Comparison of ENCODE assay signal across 17 mouse cellular contexts in genomic region chr9:23354201-23354820, GRCm38 (mm10).
A peak's percentile ranks its signal among the peaks of the same experiment; 100 is the strongest.
DNase-seq lines count a peak whose midpoint lies in the region; ATAC-seq and TF ChIP-seq lines count a peak whose summit lies in the region.
"Had no signal": no experiment of that assay in that cellular context is flagged by ENCODE, and none has a peak within 500 bp of the region (broad histone marks: within the 10 kb centered on the region; RNA-seq: fewer than 3 reads in every experiment).

No protein-coding gene starts in this region.

- H3K9me3 ChIP-seq in heart, embryonic 14.5 days (ENCODE audit: control insufficient read depth, low read length), result no peaks in the 10 kb centered on the region
- H3K9me3 ChIP-seq in midbrain, embryonic 11.5 days (ENCODE audit: control insufficient read depth, low read length), result no peaks in the 10 kb centered on the region
- H3K9me3 ChIP-seq: forebrain, embryonic 13.5 days; hindbrain, embryonic 15.5 days; midbrain, embryonic 12.5 days had no signal

- no peak for DNase-seq in heart, adult 9 months (ENCODE audit: low spot score in 2 of 2)
- peak; percentile 17 for DNase-seq in right cerebral cortex, postnatal 14 days
- no peak for DNase-seq in right cerebral cortex, postnatal 25 days
- no peak for DNase-seq in MN1 (ENCODE audit: low spot score)
- DNase-seq in midbrain, embryonic 11.5 days (ENCODE audit: low spot score, missing footprints), result no peak
- no peak for DNase-seq in cerebellum, postnatal 36 days
- DNase-seq: adrenal gland, adult 8-10 months; cerebellum, adult 9-11 months; gastrocnemius, postnatal 10 days; kidney, adult 2 months; liver, postnatal 0 days; right cerebral cortex, postnatal 4 days had no signal

- WGBS in heart, embryonic 14.5 days, result 20% methylated on average over 5 of the region's 5 CpGs
- 83% methylated on average over 5 of the region's 5 CpGs for WGBS in midbrain, embryonic 11.5 days

- peak; percentile 56 for ATAC-seq in heart, embryonic 14.5 days (ENCODE audit: insufficient number of reproducible peaks, insufficient read depth, low FRiP score, low read depth)
- no peak for ATAC-seq in midbrain, embryonic 11.5 days (ENCODE audit: low FRiP score)
- ATAC-seq: forebrain, embryonic 13.5 days; liver, postnatal 0 days had no signal

- no peaks in the 10 kb centered on the region for H3K27me3 ChIP-seq in heart, embryonic 14.5 days (ENCODE audit: control insufficient read depth, insufficient read depth, low read length)
- no peaks in the 10 kb centered on the region for H3K27me3 ChIP-seq in midbrain, embryonic 11.5 days (ENCODE audit: control insufficient read depth, insufficient read depth, low read length)
- H3K27me3 ChIP-seq: forebrain, embryonic 13.5 days; hindbrain, embryonic 15.5 days; midbrain, embryonic 12.5 days had no signal

- peaks cover 2 to 14% of the 10 kb centered on the region in 2 experiments; a peak in 3 of 4 replicates for H3K4me1 ChIP-seq in heart, embryonic 14.5 days (ENCODE audit: control insufficient read depth in 2 of 2, insufficient read depth in 2 of 2, low read length in 2 of 2)
- peaks cover 7% of the 10 kb centered on the region; the same call in 1 of the 2 replicates for H3K4me1 ChIP-seq in embryonic fibroblast, embryonic 13.5 days (ENCODE audit: control insufficient read depth, insufficient read depth, low read length)
- no peaks in the 10 kb centered on the region for H3K4me1 ChIP-seq in midbrain, embryonic 11.5 days (ENCODE audit: control insufficient read depth, insufficient read depth, low read length)
- H3K4me1 ChIP-seq: hindbrain, embryonic 15.5 days; midbrain, embryonic 12.5 days had no signal

- H3K27ac ChIP-seq in heart, embryonic 14.5 days (replicated peaks in 1 of 2; ENCODE audit: control insufficient read depth in 1 of 2, insufficient read depth in 1 of 2, low read depth in 2 of 2, low read length in 2 of 2), result peak overlapping the region; percentile 50 to 59
- peak overlapping the region; percentile 44 for H3K27ac ChIP-seq in embryonic fibroblast, embryonic 13.5 days (ENCODE audit: insufficient read depth, low read length)
- no peak overlapping the region for H3K27ac ChIP-seq in midbrain, embryonic 11.5 days (ENCODE audit: low read depth, low read length)
- H3K27ac ChIP-seq: forebrain, embryonic 13.5 days; hindbrain, embryonic 15.5 days; midbrain, embryonic 12.5 days had no signal

- TF ChIP-seq CTCF in embryonic fibroblast, embryonic 13.5 days (IDR thresholded peaks at IDR 0.05; ENCODE audit: borderline replicate concordance, insufficient read depth, low read length), result no peak

- no peak for TF ChIP-seq POLR2A in embryonic fibroblast, embryonic 13.5 days (IDR thresholded peaks at IDR 0.05; ENCODE audit: low read depth, low read length)

- no peak overlapping the region for H3K4me3 ChIP-seq in heart, embryonic 14.5 days (ENCODE audit: control insufficient read depth in 1 of 2, insufficient read depth in 1 of 2, low read depth in 1 of 2, low read length in 2 of 2)
- H3K4me3 ChIP-seq in embryonic fibroblast, embryonic 13.5 days (ENCODE audit: insufficient read depth, low read length), result no peak overlapping the region
- no peak overlapping the region for H3K4me3 ChIP-seq in midbrain, embryonic 11.5 days (ENCODE audit: low read depth, low read length)
- H3K4me3 ChIP-seq: forebrain, embryonic 13.5 days; hindbrain, embryonic 15.5 days; midbrain, embryonic 12.5 days had no signal

- no peaks in the 10 kb centered on the region for H3K36me3 ChIP-seq in heart, embryonic 14.5 days (ENCODE audit: control insufficient read depth, insufficient read depth, low read length)
- H3K36me3 ChIP-seq in midbrain, embryonic 11.5 days (ENCODE audit: control insufficient read depth, insufficient read depth, low read length), result no peaks in the 10 kb centered on the region
- H3K36me3 ChIP-seq: hindbrain, embryonic 15.5 days; midbrain, embryonic 12.5 days had no signal

- no peak overlapping the region for H3K9ac ChIP-seq in heart, embryonic 14.5 days (ENCODE audit: low read length)
- no peak overlapping the region for H3K9ac ChIP-seq in midbrain, embryonic 11.5 days (ENCODE audit: low read length)
- H3K9ac ChIP-seq: forebrain, embryonic 13.5 days; hindbrain, embryonic 15.5 days; liver, postnatal 0 days; midbrain, embryonic 12.5 days had no signal

- no peak overlapping the region for H3K4me2 ChIP-seq in heart, embryonic 14.5 days (ENCODE audit: low read length)
- H3K4me2 ChIP-seq in midbrain, embryonic 11.5 days, result no peak overlapping the region
- H3K4me2 ChIP-seq: forebrain, embryonic 13.5 days; hindbrain, embryonic 15.5 days; midbrain, embryonic 12.5 days had no signal
